Mouse (Mus musculus): Measurements from ENCODE around the gene Flt1. TPM values are rescaled to one million over a fixed set of nuclear protein-coding genes. Genes with fewer than 3 reads are reported as not detected.
"Not testable (repeated sequence)": the region's sequence is repeated elsewhere in the genome, so short reads cannot be mapped to it uniquely, and the experiment has no call there.

Flt1 gene
- polyA plus RNA-seq, 1 experiment from 2014 or later = 12.2 TPM

DNA sequence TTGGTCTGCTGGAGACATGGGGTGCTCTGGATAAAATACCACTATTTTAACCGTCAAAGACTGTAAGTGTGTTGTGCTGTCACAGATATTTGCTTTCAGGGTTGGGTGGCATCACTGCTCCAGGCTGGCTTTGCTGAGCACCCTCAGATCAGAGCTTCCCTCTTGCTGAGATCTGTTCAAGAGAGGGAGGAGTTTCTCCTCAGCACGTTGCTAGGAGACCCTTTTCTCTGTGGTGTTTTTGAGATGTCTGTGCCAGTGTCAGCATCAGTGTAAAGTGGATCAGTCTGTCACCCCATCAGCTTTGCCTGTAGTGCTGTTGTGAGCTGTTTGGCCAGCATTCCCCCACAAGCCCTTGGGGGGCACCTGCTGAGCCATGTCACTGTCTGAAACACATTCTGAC is 98.9 kb downstream of the Flt1 start:
- H3K4me3 ChIP-seq (ENCODE audit: low read depth, low read length) = no peak overlapping the region
- no peak overlapping the region for H3K4me2 ChIP-seq (ENCODE audit: low read depth, low read length)
- no peak overlapping the region for H3K9ac ChIP-seq (ENCODE audit: low read depth, low read length)
- no peak overlapping the region for H3K27ac ChIP-seq (replicated peaks; ENCODE audit: low read depth, low read length)
- ATAC-seq (ENCODE audit: low read depth) (no peak), DNase-seq (ENCODE audit: low spot score) (no peak)
- no peaks in the 10 kb centered on the region for H3K9me3 ChIP-seq (ENCODE audit: control insufficient read depth, low read length)
- no peaks in the 10 kb centered on the region for H3K36me3 ChIP-seq (ENCODE audit: control insufficient read depth, insufficient read depth, low read length)
- H3K27me3 ChIP-seq (replicated peaks; ENCODE audit: control insufficient read depth, insufficient read depth, low read length) = no peaks in the 10 kb centered on the region
- 69% methylated on average over 2 of the region's 2 CpGs for WGBS
- H3K4me1 ChIP-seq (ENCODE audit: control insufficient read depth, insufficient read depth, low read length) = no peaks in the 10 kb centered on the region

GRCm38 (mm10) chr5:147623747-147624146 is 102.1 kb downstream of the Flt1 start:
- ATAC-seq (ENCODE audit: low read depth) (no peak), DNase-seq (ENCODE audit: low spot score) (no peak)
- WGBS = 86% methylated on average over 10 of the region's 10 CpGs
- Histone ChIP-seq H3K27me3 (replicated peaks; ENCODE audit: control insufficient read depth, insufficient read depth, low read length) (no peaks in the 10 kb centered on the region), H3K9ac (ENCODE audit: low read depth, low read length) (no peak overlapping the region), H3K36me3 (ENCODE audit: control insufficient read depth, insufficient read depth, low read length) (no peaks in the 10 kb centered on the region), H3K27ac (replicated peaks; ENCODE audit: low read depth, low read length) (no peak overlapping the region), H3K4me1 (ENCODE audit: control insufficient read depth, insufficient read depth, low read length) (peaks cover 6% of the 10 kb centered on the region; the same call in 1 of the 2 replicates), H3K4me3 (ENCODE audit: low read depth, low read length) (no peak overlapping the region), H3K4me2 (ENCODE audit: low read depth, low read length) (no peak overlapping the region), H3K9me3 (ENCODE audit: control insufficient read depth, low read length) (no peaks in the 10 kb centered on the region)

DNA sequence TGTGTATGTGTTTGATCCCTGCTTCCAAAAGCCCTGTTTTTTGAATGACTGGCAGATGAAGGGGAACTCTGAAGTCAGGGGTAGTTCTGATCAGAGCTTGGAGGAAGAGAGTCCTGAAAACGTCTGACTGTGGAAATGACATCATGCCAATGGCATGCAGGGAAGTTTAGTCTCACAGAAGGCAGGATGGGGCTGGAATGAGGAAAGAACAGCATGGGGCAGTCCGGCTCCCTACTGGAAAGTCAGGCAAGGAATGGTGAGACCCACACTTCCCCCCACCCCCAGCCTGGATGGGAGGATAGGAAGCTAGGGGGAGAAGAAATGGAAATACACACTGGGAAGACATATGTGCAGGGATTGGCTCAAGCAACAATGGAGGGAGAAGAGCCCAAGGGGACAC is 105.6 kb downstream of the Flt1 start:
- no peaks in the 10 kb centered on the region for H3K36me3 ChIP-seq (ENCODE audit: control insufficient read depth, insufficient read depth, low read length)
- H3K9me3 ChIP-seq (ENCODE audit: control insufficient read depth, low read length) = no peaks in the 10 kb centered on the region
- DNase-seq (ENCODE audit: low spot score) = peak; percentile 67
- H3K4me2 ChIP-seq (ENCODE audit: low read depth, low read length) = no peak overlapping the region; the same call in 1 of the 2 replicates
- no peak; the same call in 1 of the 2 replicates for ATAC-seq (ENCODE audit: low read depth)
- H3K4me3 ChIP-seq (ENCODE audit: low read depth, low read length) = no peak overlapping the region
- no peaks in the 10 kb centered on the region for H3K27me3 ChIP-seq (replicated peaks; ENCODE audit: control insufficient read depth, insufficient read depth, low read length)
- H3K4me1 ChIP-seq (ENCODE audit: control insufficient read depth, insufficient read depth, low read length) = peaks cover 6% of the 10 kb centered on the region; the same call in 1 of the 2 replicates
- WGBS = 3% methylated on average over 2 of the region's 2 CpGs
- H3K9ac ChIP-seq (ENCODE audit: low read depth, low read length) = no peak overlapping the region
- no peak overlapping the region for H3K27ac ChIP-seq (replicated peaks; ENCODE audit: low read depth, low read length)

- ATAC-seq (ENCODE audit: low read depth) (no peak), DNase-seq (ENCODE audit: low spot score) (no peak)
- Histone ChIP-seq H3K4me2 (ENCODE audit: low read depth, low read length) (no peak overlapping the region), H3K9ac (ENCODE audit: low read depth, low read length) (no peak overlapping the region), H3K27me3 (replicated peaks; ENCODE audit: control insufficient read depth, insufficient read depth, low read length) (no peaks in the 10 kb centered on the region), H3K27ac (replicated peaks; ENCODE audit: low read depth, low read length) (no peak overlapping the region), H3K4me1 (ENCODE audit: control insufficient read depth, insufficient read depth, low read length) (peaks cover 6% of the 10 kb centered on the region; the same call in 1 of the 2 replicates), H3K4me3 (ENCODE audit: low read depth, low read length) (no peak overlapping the region), H3K9me3 (ENCODE audit: control insufficient read depth, low read length) (no peaks in the 10 kb centered on the region), H3K36me3 (ENCODE audit: control insufficient read depth, insufficient read depth, low read length) (no peaks in the 10 kb centered on the region)
- 81% methylated on average over 10 of the region's 10 CpGs for WGBS
Measured at GRCm38 (mm10) chr5:147618243-147618642, 107.6 kb downstream of the Flt1 start.

GRCm38 (mm10) chr5:147616450-147616849 is 109.4 kb downstream of the Flt1 start:
- Histone ChIP-seq H3K9me3 (ENCODE audit: control insufficient read depth, low read length) (no peaks in the 10 kb centered on the region), H3K4me1 (ENCODE audit: control insufficient read depth, insufficient read depth, low read length) (peaks cover 6% of the 10 kb centered on the region; the same call in 1 of the 2 replicates), H3K36me3 (ENCODE audit: control insufficient read depth, insufficient read depth, low read length) (no peaks in the 10 kb centered on the region), H3K4me2 (ENCODE audit: low read depth, low read length) (no peak overlapping the region), H3K9ac (ENCODE audit: low read depth, low read length) (no peak overlapping the region), H3K27me3 (replicated peaks; ENCODE audit: control insufficient read depth, insufficient read depth, low read length) (no peaks in the 10 kb centered on the region), H3K4me3 (ENCODE audit: low read depth, low read length) (no peak overlapping the region), H3K27ac (replicated peaks; ENCODE audit: low read depth, low read length) (no peak overlapping the region)
- no peak for DNase-seq (ENCODE audit: low spot score)
- WGBS = 69% methylated on average over 3 of the region's 3 CpGs
- ATAC-seq (ENCODE audit: low read depth) = no peak

- no peaks in the 10 kb centered on the region for H3K36me3 ChIP-seq (ENCODE audit: control insufficient read depth, insufficient read depth, low read length)
- no peaks in the 10 kb centered on the region for H3K4me1 ChIP-seq (ENCODE audit: control insufficient read depth, insufficient read depth, low read length)
- no peaks in the 10 kb centered on the region for H3K27me3 ChIP-seq (replicated peaks; ENCODE audit: control insufficient read depth, insufficient read depth, low read length)
Measured at GRCm38 (mm10) chr5:147614659-147615058, 111.2 kb downstream of the Flt1 start.

DNA sequence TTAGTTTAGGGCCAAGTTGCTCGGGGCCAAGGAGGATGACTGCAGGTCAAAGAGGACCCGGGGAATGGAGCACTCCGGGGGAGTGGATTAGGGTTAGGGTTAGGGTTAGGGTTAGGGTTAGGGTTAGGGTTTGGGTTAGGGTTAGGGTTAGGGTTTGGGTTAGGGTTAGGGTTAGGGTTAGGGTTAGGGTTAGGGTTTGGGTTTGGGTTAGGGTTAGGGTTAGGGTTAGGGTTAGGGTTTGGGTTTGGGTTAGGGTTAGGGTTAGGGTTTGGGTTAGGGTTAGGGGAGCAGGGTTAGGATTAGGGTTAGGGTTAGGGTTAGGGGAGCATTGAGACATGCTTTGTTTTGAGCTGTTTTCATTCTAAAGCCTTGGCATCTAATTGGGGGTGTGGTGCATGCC is 114.5 kb downstream of the Flt1 start:
- H3K9me3 ChIP-seq (ENCODE audit: control insufficient read depth, low read length); ATAC-seq (ENCODE audit: low read depth): not testable (repeated sequence)
- peak; percentile 36 for DNase-seq (ENCODE audit: low spot score)

More at GRCm38 (mm10) chr5:147614659-147615058, 111.2 kb downstream of the Flt1 start:
- Histone ChIP-seq H3K4me2 (ENCODE audit: low read depth, low read length) (no peak overlapping the region), H3K9me3 (ENCODE audit: control insufficient read depth, low read length) (no peaks in the 10 kb centered on the region), H3K9ac (ENCODE audit: low read depth, low read length) (no peak overlapping the region), H3K27ac (replicated peaks; ENCODE audit: low read depth, low read length) (no peak overlapping the region), H3K4me3 (ENCODE audit: low read depth, low read length) (no peak overlapping the region)
- WGBS = 72% methylated on average over 6 of the region's 6 CpGs
- no peak for ATAC-seq (ENCODE audit: low read depth)
- no peak for DNase-seq (ENCODE audit: low spot score)

DNA sequence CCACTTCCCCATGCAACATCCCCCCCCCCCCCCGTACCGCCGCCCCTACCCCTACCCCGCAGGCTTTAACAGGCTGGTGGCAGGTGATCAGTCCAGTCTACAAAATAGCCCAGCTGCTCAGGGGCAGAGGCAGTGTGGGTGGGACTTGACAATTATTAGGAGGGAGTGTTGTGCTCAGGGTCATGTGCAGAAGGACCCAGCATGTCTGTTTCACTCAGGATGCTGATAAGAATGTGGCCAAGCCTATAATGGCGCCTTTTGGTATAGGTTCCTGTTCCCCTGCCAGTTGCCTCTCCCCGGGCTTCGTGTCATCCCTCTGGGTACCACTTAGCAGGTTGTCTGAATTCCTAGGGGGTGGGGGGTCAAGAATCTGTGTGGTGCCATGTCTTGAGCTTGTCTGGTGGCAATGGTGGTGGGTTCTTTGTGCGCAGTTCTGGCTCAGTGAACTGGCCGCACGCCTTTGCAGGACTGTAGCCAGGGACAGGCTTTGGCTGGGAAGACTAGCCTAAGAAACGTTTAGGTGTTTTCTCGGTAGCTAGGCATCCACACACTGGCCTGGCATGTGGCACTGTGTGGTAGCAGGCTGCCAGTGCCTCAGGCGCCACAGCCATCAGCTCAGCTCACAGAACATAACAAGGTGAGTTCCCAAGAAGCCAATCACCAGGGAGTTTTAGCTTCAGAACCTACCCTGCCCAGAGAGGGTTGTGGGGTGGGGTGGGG is 118.4 kb downstream of the Flt1 start:
- Histone ChIP-seq H3K27me3 (replicated peaks; ENCODE audit: control insufficient read depth, insufficient read depth, low read length) (no peaks in the 10 kb centered on the region), H3K36me3 (ENCODE audit: control insufficient read depth, insufficient read depth, low read length) (no peaks in the 10 kb centered on the region), H3K4me1 (ENCODE audit: control insufficient read depth, insufficient read depth, low read length) (no peaks in the 10 kb centered on the region), H3K9ac (ENCODE audit: low read depth, low read length) (no peak overlapping the region), H3K9me3 (ENCODE audit: control insufficient read depth, low read length) (no peaks in the 10 kb centered on the region), H3K4me3 (ENCODE audit: low read depth, low read length) (no peak overlapping the region), H3K27ac (replicated peaks; ENCODE audit: low read depth, low read length) (no peak overlapping the region), H3K4me2 (ENCODE audit: low read depth, low read length) (no peak overlapping the region)
- DNase-seq (ENCODE audit: low spot score) (no peak), ATAC-seq (ENCODE audit: low read depth) (no peak)
- 77% methylated on average over 13 of the region's 13 CpGs for WGBS

More for the DNA sequence above, 114.5 kb downstream of the Flt1 start:
- not testable (repeated sequence) for H3K4me1 ChIP-seq (ENCODE audit: control insufficient read depth, insufficient read depth, low read length); H3K27me3 ChIP-seq (replicated peaks; ENCODE audit: control insufficient read depth, insufficient read depth, low read length); H3K9ac ChIP-seq (ENCODE audit: low read depth, low read length); H3K36me3 ChIP-seq (ENCODE audit: control insufficient read depth, insufficient read depth, low read length); H3K27ac ChIP-seq (replicated peaks; ENCODE audit: low read depth, low read length); H3K4me3 ChIP-seq (ENCODE audit: low read depth, low read length); H3K4me2 ChIP-seq (ENCODE audit: low read depth, low read length)
- 63% methylated on average over 3 of the region's 3 CpGs for WGBS

- Histone ChIP-seq H3K27ac (replicated peaks; ENCODE audit: low read depth, low read length) (no peak overlapping the region), H3K4me3 (ENCODE audit: low read depth, low read length) (no peak overlapping the region), H3K4me1 (ENCODE audit: control insufficient read depth, insufficient read depth, low read length) (no peaks in the 10 kb centered on the region), H3K4me2 (ENCODE audit: low read depth, low read length) (no peak overlapping the region), H3K9ac (ENCODE audit: low read depth, low read length) (no peak overlapping the region), H3K9me3 (ENCODE audit: control insufficient read depth, low read length) (no peaks in the 10 kb centered on the region), H3K36me3 (ENCODE audit: control insufficient read depth, insufficient read depth, low read length) (no peaks in the 10 kb centered on the region), H3K27me3 (replicated peaks; ENCODE audit: control insufficient read depth, insufficient read depth, low read length) (no peaks in the 10 kb centered on the region)
- no peak for ATAC-seq (ENCODE audit: low read depth)
- DNase-seq (ENCODE audit: low spot score) = no peak
- WGBS = 81% methylated on average over 13 of the region's 13 CpGs
Measured at GRCm38 (mm10) chr5:147606751-147607150, 119.1 kb downstream of the Flt1 start.

Measured in embryonic facial prominence, embryonic 14.5 days (tissue).